Mouse (Mus musculus) spleen, adult 2 months (tissue): ENCODE data around the gene Frrs1l.

Experiments used
- CTCF ChIP-seq: fragments of 200-500 bp; IDR thresholded peaks from 2 replicates; pipeline ENCODE4 v1.5.1; 2011; ENCODE audit warnings: mild to moderate bottlenecking, inconsistent platforms; ENCODE audit not compliant: insufficient read depth, insufficient read length, insufficient replicate concordance; ENCODE audit errors: extremely low read depth
- POLR2A ChIP-seq: fragments of 200-500 bp; IDR thresholded peaks from 2 replicates; pipeline ENCODE4 v1.6.1; 2011; ENCODE audit warnings: low read depth, low read length, inconsistent platforms

DNA sequence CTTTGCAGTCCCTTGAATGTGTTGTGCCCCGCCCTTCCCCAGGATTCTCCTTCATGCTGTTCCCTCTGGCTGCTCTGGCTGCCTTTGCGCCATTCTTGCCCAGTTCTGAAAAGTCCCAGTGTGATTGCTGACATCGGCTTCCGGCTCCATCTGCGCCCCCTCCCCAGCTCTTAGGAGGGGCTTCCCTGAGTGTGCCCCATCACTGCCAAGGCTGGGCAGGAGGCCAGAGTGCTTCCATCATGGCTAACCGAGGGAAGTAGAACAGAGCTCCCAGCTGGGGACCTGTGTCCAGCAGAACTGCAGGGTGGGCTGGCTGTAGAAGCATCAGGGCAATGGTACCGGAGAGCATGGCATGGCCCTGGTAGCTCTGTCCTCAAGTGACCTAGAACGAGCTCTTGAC is 14.8 kb upstream of the Frrs1l start:
- TF ChIP-seq CTCF (no peak), POLR2A (no peak)
